Mouse (Mus musculus): ENCODE results near the gene Atxn7. TPM values are rescaled to one million over a fixed set of nuclear protein-coding genes. Genes with fewer than 3 reads are reported as not detected.
"Not testable (repeated sequence)": the region's sequence is repeated elsewhere in the genome, so short reads cannot be mapped to it uniquely, and the experiment has no call there.

Atxn7 gene
- 10 to 100 TPM; 32.0 to 35.2 TPM for total RNA-seq (2021)
- long read RNA-seq, experiment 1, partial matches to known transcripts, result 0 of 4 reads
- long read RNA-seq, experiment 1, other reads (novel, unspliced or antisense), result 4 of 4 reads
- long read RNA-seq, experiment 2, partial matches to known transcripts, result 5 of 13 reads
- long read RNA-seq, experiment 2, other reads (novel, unspliced or antisense), result 8 of 13 reads

- DNase-seq (ENCODE audit: low spot score in 2 of 2), result peak; percentile 12 to 21
These were observed at the start of gene Atxn7, which contains the start of gene Thoc7 for GRCm38 (mm10) chr14:13961401-13962112. Atxn7 (plus strand) TSS chr14:13961440. Thoc7 (minus strand) TSS chr14:13961852.

GRCm38 (mm10) chr14:13914387-13915082, 46.7 kb upstream of the Atxn7 start, which contains the start of gene Gm281:
Gm281 (minus strand) TSS chr14:13914478.
- DNase-seq (ENCODE audit: low spot score in 2 of 2), result no peak

GRCm38 (mm10) chr14:13915207-13915606, 46.0 kb upstream of the Atxn7 start:
- no peak for DNase-seq (ENCODE audit: low spot score in 2 of 2)

GRCm38 (mm10) chr14:13917208-13917607, 44.0 kb upstream of the Atxn7 start:
- DNase-seq (ENCODE audit: low spot score in 2 of 2), result no peak

GRCm38 (mm10) chr14:13917630-13918029, 43.6 kb upstream of the Atxn7 start:
- peak in 1 of 2 experiments; percentile 12 for DNase-seq (ENCODE audit: low spot score in 2 of 2)

- no peak for DNase-seq (ENCODE audit: low spot score in 2 of 2)
These were observed 27.8 kb upstream of the Atxn7 start for GRCm38 (mm10) chr14:13933290-13934051.

- no peak for DNase-seq (ENCODE audit: low spot score in 2 of 2)
These were observed 27.2 kb upstream of the Atxn7 start for GRCm38 (mm10) chr14:13934052-13934371.

GRCm38 (mm10) chr14:13944686-13945085, 16.6 kb upstream of the Atxn7 start:
- DNase-seq (ENCODE audit: low spot score in 2 of 2), result no peak

GRCm38 (mm10) chr14:13948345-13948744, 12.9 kb upstream of the Atxn7 start:
- DNase-seq (ENCODE audit: low spot score in 2 of 2), result no peak

- no peak for DNase-seq (ENCODE audit: low spot score in 2 of 2)
These were observed 10.8 kb upstream of the Atxn7 start for GRCm38 (mm10) chr14:13950401-13950800.

- not testable (repeated sequence) for DNase-seq (ENCODE audit: low spot score in 2 of 2)
These were observed 9.1 kb upstream of the Atxn7 start for GRCm38 (mm10) chr14:13952151-13952550.

GRCm38 (mm10) chr14:13960079-13960478, 1.2 kb upstream of the Atxn7 start:
- DNase-seq (ENCODE audit: low spot score in 2 of 2), result no peak

- DNase-seq (ENCODE audit: low spot score in 2 of 2), result peak; percentile 37 to 40
These were observed 536 bp upstream of the Atxn7 start for GRCm38 (mm10) chr14:13960482-13961325.

- DNase-seq (ENCODE audit: low spot score in 2 of 2), result no peak
These were observed 1.2 kb downstream of the Atxn7 start for GRCm38 (mm10) chr14:13962476-13962875.

GRCm38 (mm10) chr14:13963527-13963926, 2.3 kb downstream of the Atxn7 start:
- DNase-seq (ENCODE audit: low spot score in 2 of 2), result no peak

- DNase-seq (ENCODE audit: low spot score in 2 of 2), result no peak
These were observed 6.4 kb downstream of the Atxn7 start for GRCm38 (mm10) chr14:13967607-13968006.

- DNase-seq (ENCODE audit: low spot score in 2 of 2), result no peak
These were observed 7.2 kb downstream of the Atxn7 start for GRCm38 (mm10) chr14:13968476-13968875.

GRCm38 (mm10) chr14:13970513-13970912, 9.3 kb downstream of the Atxn7 start:
- no peak for DNase-seq (ENCODE audit: low spot score in 2 of 2)

GRCm38 (mm10) chr14:13971644-13972234, 10.5 kb downstream of the Atxn7 start:
- DNase-seq (ENCODE audit: low spot score in 2 of 2), result no peak

- no peak for DNase-seq (ENCODE audit: low spot score in 2 of 2)
These were observed 16.3 kb downstream of the Atxn7 start for GRCm38 (mm10) chr14:13977498-13977897.

Data from adrenal gland, postnatal 4 days (tissue).